Mouse (Mus musculus): ENCODE results near the gene Foxi3. TPM values are rescaled to one million over a fixed set of nuclear protein-coding genes. Genes with fewer than 3 reads are reported as not detected.

Gene Foxi3
- polyA plus RNA-seq, 1 experiment, result not detected

GRCm38 (mm10) chr6:70973066-70973465 is 16.7 kb downstream of the Foxi3 start:
- no peak overlapping the region for H3K4me3 ChIP-seq (replicated peaks)
- no peaks in the 10 kb centered on the region for H3K27me3 ChIP-seq (ENCODE audit: control insufficient read depth)
- no peak for TF ChIP-seq TAL1 (IDR thresholded peaks at IDR 0.05; ENCODE audit: low read length)
- TF ChIP-seq GATA1 (IDR thresholded peaks at IDR 0.05; ENCODE audit: low read length), result no peak
- H3K36me3 ChIP-seq (ENCODE audit: control insufficient read depth), result no peaks in the 10 kb centered on the region
- H3K4me1 ChIP-seq (ENCODE audit: control insufficient read depth), result no peaks in the 10 kb centered on the region
- H3K9me3 ChIP-seq (ENCODE audit: control insufficient read depth, low read length), result no peaks in the 10 kb centered on the region

DNA sequence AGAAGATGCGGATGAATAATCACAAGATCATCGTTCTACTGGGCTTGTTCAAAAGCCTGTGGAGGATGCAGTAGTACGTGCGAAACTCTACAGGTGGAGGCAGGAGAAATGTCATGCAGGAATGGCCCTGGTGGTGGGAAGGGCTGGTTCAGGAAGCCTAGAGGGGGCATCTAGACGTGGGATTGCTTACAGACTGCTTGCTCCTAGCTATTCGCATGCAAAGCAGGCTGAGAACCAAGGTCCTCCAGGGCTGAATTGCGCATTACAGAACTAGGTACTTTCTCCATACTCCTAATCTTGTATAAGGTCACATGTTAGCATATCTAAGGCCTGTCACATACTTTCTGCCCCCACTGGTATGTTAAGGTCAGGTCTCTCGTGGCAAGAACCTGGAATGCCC is 24.7 kb downstream of the Foxi3 start:
- H3K36me3 ChIP-seq (ENCODE audit: control insufficient read depth), result no peaks in the 10 kb centered on the region
- no peaks in the 10 kb centered on the region for H3K4me1 ChIP-seq (ENCODE audit: control insufficient read depth)
- TF ChIP-seq TAL1 (IDR thresholded peaks at IDR 0.05; ENCODE audit: low read length) (no peak), GATA1 (IDR thresholded peaks at IDR 0.05; ENCODE audit: low read length) (no peak)
- no peaks in the 10 kb centered on the region for H3K9me3 ChIP-seq (ENCODE audit: control insufficient read depth, low read length)
- H3K4me3 ChIP-seq (replicated peaks), result no peak overlapping the region
- no peaks in the 10 kb centered on the region for H3K27me3 ChIP-seq (ENCODE audit: control insufficient read depth)

- Histone ChIP-seq H3K4me1 (ENCODE audit: control insufficient read depth) (no peaks in the 10 kb centered on the region), H3K27me3 (ENCODE audit: control insufficient read depth) (no peaks in the 10 kb centered on the region), H3K9me3 (ENCODE audit: control insufficient read depth, low read length) (no peaks in the 10 kb centered on the region), H3K36me3 (ENCODE audit: control insufficient read depth) (no peaks in the 10 kb centered on the region), H3K4me3 (replicated peaks) (no peak overlapping the region)
- TF ChIP-seq GATA1 (IDR thresholded peaks at IDR 0.05; ENCODE audit: low read length) (no peak), TAL1 (IDR thresholded peaks at IDR 0.05; ENCODE audit: low read length) (no peak)
These were observed 26.1 kb downstream of the Foxi3 start for GRCm38 (mm10) chr6:70982416-70982815.

- no peak for TF ChIP-seq TAL1 (IDR thresholded peaks at IDR 0.05; ENCODE audit: low read length)
- H3K9me3 ChIP-seq (ENCODE audit: control insufficient read depth, low read length), result no peaks in the 10 kb centered on the region
- H3K4me3 ChIP-seq (replicated peaks), result no peak overlapping the region
- H3K4me1 ChIP-seq (ENCODE audit: control insufficient read depth), result no peaks in the 10 kb centered on the region
- H3K27me3 ChIP-seq (ENCODE audit: control insufficient read depth), result no peaks in the 10 kb centered on the region
- H3K36me3 ChIP-seq (ENCODE audit: control insufficient read depth), result no peaks in the 10 kb centered on the region
These were observed 30.4 kb downstream of the Foxi3 start for GRCm38 (mm10) chr6:70986683-70987082.

- Histone ChIP-seq H3K4me3 (replicated peaks) (no peak overlapping the region), H3K36me3 (ENCODE audit: control insufficient read depth) (no peaks in the 10 kb centered on the region), H3K4me1 (ENCODE audit: control insufficient read depth) (no peaks in the 10 kb centered on the region), H3K27me3 (ENCODE audit: control insufficient read depth) (no peaks in the 10 kb centered on the region), H3K9me3 (ENCODE audit: control insufficient read depth, low read length) (no peaks in the 10 kb centered on the region)
- TF ChIP-seq TAL1 (IDR thresholded peaks at IDR 0.05; ENCODE audit: low read length), result no peak
- TF ChIP-seq GATA1 (IDR thresholded peaks at IDR 0.05; ENCODE audit: low read length), result no peak
These were observed 39.9 kb downstream of the Foxi3 start for GRCm38 (mm10) chr6:70996123-70996723.

- TF ChIP-seq TAL1 (IDR thresholded peaks at IDR 0.05; ENCODE audit: low read length), result no peak
- TF ChIP-seq GATA1 (IDR thresholded peaks at IDR 0.05; ENCODE audit: low read length), result no peak
- Histone ChIP-seq H3K27me3 (ENCODE audit: control insufficient read depth) (no peaks in the 10 kb centered on the region), H3K4me3 (replicated peaks) (no peak overlapping the region), H3K36me3 (ENCODE audit: control insufficient read depth) (no peaks in the 10 kb centered on the region), H3K4me1 (ENCODE audit: control insufficient read depth) (no peaks in the 10 kb centered on the region), H3K9me3 (ENCODE audit: control insufficient read depth, low read length) (no peaks in the 10 kb centered on the region)
These were observed 46.3 kb downstream of the Foxi3 start for GRCm38 (mm10) chr6:71002656-71003055.

- Histone ChIP-seq H3K4me3 (replicated peaks) (no peak overlapping the region), H3K36me3 (ENCODE audit: control insufficient read depth) (no peaks in the 10 kb centered on the region), H3K9me3 (ENCODE audit: control insufficient read depth, low read length) (no peaks in the 10 kb centered on the region), H3K4me1 (ENCODE audit: control insufficient read depth) (no peaks in the 10 kb centered on the region), H3K27me3 (ENCODE audit: control insufficient read depth) (no peaks in the 10 kb centered on the region)
- no peak for TF ChIP-seq TAL1 (IDR thresholded peaks at IDR 0.05; ENCODE audit: low read length)
- no peak for TF ChIP-seq GATA1 (IDR thresholded peaks at IDR 0.05; ENCODE audit: low read length)
These were observed 47.8 kb downstream of the Foxi3 start for GRCm38 (mm10) chr6:71004161-71004560.

Other genes starting within 250 kb of the Foxi3 start
- gene Rpia, start 164.3 kb upstream of the Foxi3 start, polyA plus RNA-seq (2012), result 1.7 and 3.0 TPM in 2 replicates
- 0.09 and 0.44 TPM in 2 replicates for gene Eif2ak3, start 112.0 kb upstream of the Foxi3 start, polyA plus RNA-seq (2012)
- gene Tex37, start 37.6 kb upstream of the Foxi3 start, polyA plus RNA-seq (2012), result not detected in 2 replicates
- not detected in 2 replicates for gene Thnsl2, start 187.9 kb downstream of the Foxi3 start, polyA plus RNA-seq (2012)
- gene Fabp1, start 243.3 kb downstream of the Foxi3 start, polyA plus RNA-seq (2012), result 0.07 and 0.08 TPM in 2 replicates